Mouse (Mus musculus) retina, postnatal 7 days (tissue): ENCODE measurements around the gene Bcl11b.

Source experiments
- DNase-seq: peaks from one replicate; pipeline ENCODE4 v3.0.0-alpha.2; 2012; ENCODE audit warnings: low read depth, low spot score

Bcl11b gene

DNA sequence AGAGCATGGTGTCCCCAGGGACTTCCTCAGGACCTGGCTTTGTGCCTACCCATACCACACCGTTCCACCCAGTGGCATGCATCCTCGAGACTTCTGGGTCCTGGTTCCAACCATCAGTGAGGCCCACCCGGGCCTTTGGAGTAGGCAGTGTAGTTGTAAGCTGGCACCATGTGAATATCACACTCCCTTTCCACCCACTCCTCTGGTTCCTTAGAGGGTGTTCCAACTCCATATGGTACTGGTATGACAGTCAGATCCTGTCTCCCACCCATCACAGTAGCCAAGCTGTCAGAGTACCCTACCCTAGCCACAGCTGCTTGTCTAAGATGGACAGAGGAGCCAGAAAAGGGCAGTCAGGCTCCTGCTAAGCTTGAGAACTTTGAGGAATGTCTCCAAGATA, 112.0 kb downstream of the Bcl11b start:
- DNase-seq, result no peak

DNA sequence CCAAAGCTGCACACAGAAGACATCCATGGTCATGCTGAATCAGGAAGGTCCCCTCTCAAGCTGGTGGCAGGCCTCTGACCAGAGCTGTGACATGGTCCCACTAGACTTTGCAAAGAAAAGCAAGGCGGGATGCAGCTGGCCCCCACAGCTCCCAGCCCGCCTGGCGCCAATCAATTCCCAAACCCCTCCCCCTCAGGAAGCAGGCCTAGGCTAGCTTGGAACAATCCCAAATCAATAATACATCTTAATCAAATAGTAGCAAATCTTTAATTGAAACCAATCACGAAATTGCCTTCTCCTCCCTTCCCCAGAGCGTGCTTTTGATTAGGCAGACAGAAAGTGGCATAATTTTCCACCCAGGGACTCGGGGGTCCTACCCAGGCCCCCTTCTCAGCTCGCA, 113.1 kb downstream of the Bcl11b start:
- DNase-seq, result no peak

DNA sequence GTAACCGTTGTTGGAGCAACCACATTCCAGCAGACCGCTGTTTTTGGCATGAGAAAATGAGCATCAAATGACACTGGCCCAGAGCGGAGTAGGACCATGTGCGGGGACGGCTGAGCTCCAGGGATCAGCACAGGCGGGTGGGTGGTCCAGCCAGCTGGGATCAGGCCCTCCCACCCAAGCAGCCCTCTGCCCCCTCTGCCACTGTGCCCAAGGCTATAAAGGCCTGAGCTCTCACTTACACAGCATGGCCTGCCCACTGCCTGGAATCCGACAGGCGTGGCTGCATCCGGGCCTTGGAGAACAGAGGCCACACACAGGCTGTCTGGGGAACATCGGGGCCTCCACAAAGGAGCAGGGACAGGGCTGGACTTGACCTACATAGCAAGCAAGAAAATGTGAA, 113.6 kb downstream of the Bcl11b start:
- DNase-seq, result no peak

DNA sequence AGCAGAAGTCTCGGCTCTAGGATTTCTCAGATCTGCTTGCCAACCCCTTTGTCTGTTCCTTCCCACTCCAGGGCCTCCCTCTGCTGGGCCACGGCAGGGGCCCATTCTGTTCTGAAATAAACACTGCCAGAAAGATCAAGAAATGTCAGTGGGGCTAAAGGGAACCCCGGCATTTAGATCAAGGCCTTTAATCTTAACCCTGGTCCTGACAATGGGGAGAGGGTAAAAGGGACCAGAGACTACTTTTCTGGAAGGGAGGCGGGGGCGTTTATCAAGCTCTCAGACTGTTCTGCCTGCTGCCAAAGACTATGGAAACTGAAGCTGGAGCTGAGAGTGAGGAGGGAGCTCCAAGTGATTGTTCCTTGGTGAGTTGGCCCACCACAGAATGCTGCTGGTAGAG, 114.8 kb downstream of the Bcl11b start:
- no peak for DNase-seq

DNA sequence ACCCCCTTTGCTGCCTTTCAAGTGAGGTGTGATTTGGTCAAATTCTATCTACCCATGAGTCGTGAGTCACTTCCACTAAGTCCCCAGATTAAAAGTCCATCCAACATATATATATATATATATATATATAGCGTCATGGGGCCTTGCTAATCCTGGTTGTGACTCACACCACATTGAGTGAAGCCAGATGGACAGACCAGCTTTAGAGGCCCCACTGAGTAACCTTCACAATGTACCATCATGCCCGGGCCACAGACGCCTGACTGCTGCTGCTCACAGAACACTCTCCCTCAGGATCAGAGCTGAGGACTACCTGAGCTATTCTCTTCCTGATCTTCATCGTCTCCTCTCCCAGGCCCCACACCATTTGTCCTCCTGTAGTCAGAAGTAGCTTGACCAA, 115.4 kb downstream of the Bcl11b start:
- no peak for DNase-seq

DNA sequence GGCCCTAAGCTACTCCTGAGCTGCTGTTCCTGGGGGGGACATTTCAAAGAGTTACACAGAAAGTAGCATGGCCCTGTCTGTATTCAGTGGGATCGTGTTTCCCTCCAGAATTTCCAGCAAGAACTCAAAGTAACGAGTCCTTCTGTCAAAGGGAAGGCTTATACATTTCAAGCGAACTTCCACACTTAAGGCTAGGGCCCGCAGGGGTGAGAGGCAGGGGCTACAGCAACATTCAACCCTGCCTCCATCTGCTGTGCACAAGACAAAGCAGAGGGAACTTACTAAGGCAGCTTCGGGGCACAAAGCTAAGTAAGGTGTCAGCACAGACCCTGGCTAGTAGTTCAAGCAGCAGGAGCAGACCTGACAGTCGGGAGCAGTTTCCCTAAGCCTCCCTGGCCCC, 115.8 kb downstream of the Bcl11b start:
- DNase-seq, result no peak

DNA sequence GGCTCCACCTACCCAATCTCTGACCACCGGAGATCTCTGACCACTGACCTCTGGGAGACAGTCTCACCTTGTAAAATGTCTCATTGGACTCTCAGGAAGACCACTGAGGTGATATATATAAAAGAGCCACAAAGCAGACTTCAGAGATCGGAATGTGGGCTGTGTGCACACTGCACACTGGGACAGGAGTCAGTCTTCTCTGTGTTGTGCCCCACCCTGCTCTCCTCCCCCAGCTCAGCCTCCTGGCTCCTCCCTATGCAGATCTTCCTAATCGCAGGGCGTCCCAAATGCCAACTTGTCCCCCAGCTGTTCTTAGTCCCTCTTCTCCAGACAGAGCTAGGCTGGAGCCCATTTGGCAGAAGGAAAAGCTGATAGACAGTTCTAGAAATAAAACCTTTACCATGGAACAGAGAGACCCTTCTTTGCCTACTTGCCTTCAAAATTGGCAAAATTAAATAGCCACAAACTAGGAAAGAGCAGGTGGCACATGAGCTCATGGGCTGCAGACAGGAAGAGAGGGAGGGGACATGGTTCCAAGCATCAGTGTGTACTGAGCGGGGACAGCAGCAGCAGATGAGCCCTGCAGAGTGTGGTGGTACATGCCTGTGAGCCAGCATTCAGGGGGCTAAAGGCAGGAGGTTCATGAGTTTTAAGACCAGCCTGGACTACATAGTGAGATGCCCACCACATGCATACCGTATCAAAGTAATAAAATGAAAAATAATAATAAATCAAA, 118.9 kb downstream of the Bcl11b start:
- DNase-seq, result no peak

DNA sequence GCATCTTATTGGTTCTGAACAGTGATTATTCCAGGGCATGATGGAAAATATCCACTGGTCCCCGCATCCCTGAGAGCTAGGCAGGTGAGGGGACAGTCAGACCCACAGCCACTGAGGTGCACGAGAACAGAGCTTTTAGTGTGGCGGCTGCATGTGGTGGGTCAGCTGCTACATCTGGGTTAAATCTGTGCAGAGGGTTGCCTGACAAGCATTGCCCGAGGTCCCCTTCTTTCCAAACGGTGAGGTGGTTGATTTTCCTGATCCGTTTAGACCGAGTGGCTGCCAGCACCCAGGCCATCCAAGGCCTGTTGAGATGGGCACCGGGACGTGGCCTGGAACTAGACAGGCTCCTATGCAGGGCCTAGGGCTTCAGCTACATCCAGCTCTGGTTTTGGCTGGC, 121.7 kb downstream of the Bcl11b start:
- DNase-seq, result no peak

DNA sequence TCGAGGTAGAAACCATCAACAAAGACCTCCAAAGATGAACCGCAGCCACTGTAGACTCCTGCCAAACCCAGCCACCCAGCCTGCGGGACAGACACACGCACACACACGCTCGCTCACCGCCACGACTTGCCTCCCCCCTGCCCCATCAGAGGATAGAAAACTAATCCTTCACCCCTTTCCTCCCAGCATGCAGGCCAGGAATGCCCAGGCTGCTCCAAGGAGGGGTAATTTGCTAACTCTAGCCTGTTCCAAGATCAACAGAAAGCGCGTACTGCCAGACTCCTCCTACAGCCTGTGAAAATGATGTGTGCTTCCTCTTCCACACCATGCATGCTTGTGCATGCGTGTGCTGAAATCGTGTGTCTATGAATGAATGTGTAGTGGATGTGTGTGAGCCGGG, 122.7 kb downstream of the Bcl11b start:
- no peak for DNase-seq

DNA sequence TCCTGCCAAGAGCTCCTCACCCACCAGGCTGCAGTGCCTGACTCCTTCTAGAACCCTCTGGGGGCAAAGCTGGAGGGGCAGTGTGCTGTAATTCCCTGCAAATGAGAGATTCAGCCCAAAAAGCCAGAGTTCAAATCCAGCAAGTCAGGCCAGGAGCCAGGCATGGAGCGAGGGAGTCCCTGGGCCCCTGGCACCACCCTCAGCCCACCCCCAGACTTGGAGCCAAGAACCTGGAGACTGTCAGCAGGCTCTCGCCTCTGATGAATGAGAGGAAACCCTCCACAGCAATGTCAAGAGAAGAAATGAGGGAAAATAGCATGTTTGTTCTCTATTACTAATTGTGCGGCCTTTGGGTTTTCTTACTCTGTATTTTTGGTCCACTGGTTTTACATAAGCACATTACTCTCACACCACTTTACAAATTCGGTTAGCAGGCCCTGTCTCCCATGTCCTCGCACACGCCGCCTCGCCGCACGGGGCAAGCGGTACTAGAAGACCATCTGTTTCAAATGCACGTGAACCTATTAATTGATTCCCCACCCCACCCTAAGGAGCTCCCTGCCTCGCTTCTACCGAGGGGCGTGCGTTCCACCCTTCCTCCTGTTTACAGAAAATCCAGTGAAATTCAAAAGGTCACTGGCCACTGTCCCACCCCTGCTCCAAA, 124.2 kb downstream of the Bcl11b start:
- DNase-seq, result no peak

DNA sequence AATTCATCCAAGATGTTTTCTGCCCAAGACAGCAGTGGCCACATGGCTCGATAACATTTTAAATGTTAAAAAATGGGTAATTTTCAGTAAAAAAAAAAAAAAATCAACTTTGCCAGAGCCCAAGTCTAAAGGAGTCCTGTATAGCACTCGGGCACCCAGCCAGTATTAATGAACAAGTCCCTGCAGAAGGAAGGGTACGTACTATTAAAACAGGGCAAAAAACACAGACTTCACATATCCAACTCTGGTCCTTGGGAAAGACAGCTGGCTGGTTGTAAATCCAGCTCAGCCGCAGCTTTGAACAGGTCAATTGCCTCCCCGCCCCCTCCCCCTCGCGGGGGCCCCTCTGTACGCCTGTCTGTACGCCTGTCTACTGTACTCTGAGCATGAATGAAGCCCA, 127.2 kb downstream of the Bcl11b start:
- DNase-seq, result no peak

DNA sequence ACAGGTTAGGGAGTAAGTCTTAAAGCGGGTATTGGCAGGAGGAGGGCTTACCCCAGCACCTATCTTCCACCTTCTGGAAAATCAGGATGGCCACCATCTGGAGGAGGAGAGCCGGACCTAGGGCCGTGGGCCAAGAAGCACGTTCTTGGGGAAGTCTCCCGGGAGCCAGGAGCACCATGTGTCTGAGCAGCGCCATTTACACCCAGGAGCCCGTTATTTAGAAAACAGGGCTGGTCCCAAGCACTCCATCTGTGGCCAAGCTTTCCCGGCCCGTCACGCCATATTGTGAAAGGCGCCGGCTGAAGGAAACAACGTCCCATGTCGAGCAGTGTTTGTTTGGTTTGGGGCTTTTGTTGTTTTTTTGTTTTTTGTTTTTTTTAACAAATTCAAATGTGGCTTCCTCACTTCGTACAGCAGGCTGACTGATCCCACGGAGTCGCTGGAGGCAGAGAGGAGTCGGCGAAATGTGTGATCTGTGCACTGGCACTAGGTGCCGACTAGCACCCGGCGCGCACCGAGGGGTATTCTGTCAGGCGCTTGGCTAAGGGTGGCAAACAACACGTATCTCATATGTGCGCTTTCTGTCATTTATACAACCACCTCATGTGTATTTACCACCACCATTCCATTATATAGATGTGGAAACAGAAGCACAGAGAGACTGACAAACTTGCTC, 128.8 kb downstream of the Bcl11b start:
- DNase-seq, result no peak

DNA sequence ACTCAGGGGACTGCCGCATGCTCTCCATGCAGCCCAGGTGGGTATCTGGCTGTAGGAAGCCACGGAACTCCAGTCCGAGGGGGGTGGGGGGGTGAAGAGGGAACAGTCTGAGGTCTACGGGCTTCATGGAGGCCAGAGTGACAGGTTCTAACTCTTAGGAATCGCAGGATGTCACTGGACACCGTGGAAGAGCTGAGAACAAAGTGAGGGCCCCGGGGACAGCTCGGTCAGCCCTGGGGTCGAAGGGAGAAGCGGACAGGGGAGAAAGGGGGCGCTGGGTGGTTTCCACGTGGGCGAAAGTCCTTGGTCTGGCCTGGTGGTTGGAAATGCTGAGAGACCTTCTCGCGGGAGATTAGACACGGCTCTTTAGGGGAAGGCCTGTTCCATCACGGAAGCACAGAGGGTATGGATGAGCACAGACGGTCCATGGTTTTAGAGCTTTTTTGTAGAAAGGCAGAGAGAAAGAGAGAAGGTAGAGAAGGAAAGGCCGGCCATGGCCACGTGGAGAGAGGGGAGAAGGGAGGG, 133.8 kb downstream of the Bcl11b start:
- no peak for DNase-seq

DNA sequence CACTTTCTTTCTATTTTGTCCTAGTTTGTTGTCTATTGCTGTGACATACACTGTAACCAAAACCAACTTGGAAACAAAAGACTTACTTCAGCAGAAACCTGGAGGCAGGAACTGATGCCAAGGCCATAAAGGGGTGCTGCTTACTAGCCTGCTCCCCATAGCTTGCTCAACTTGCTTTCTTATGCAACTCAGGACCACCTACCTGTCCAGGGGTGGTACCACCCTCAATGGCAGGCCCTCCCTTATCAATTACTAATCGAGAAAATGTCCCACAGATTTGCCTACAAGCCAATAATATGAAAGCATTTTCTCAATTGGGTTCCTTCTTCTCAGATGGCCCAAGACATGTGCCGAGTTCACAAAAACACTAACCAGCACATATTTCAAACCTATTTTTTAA, 135.1 kb downstream of the Bcl11b start:
- DNase-seq, result no peak
